Mouse (Mus musculus): ENCODE measurements around the gene Pdzph1.

Gene Pdzph1

GRCm38 (mm10) chr17:58991275-58991674 lies at the start of gene Pdzph1:
Gene Pdzph1, minus strand, starts transcription at chr17:58991375.
- no peak for DNase-seq (ENCODE audit: low read depth, low spot score)

GRCm38 (mm10) chr17:59039754-59040153 lies 48.6 kb upstream of the Pdzph1 start:
- DNase-seq (ENCODE audit: low read depth, low spot score): peak; percentile 16

GRCm38 (mm10) chr17:59033445-59033844 lies 42.3 kb upstream of the Pdzph1 start:
- DNase-seq (ENCODE audit: low read depth, low spot score): no peak

- DNase-seq (ENCODE audit: low read depth, low spot score): no peak
These were observed 35.2 kb upstream of the Pdzph1 start for GRCm38 (mm10) chr17:59026336-59026735.

GRCm38 (mm10) chr17:59024502-59024901 lies 33.3 kb upstream of the Pdzph1 start:
- DNase-seq (ENCODE audit: low read depth, low spot score): no peak

- DNase-seq (ENCODE audit: low read depth, low spot score): no peak
These were observed 32.8 kb upstream of the Pdzph1 start for GRCm38 (mm10) chr17:59023971-59024370.

- no peak for DNase-seq (ENCODE audit: low read depth, low spot score)
These were observed 27.5 kb upstream of the Pdzph1 start for GRCm38 (mm10) chr17:59018666-59019065.

GRCm38 (mm10) chr17:59013091-59013459 lies 21.9 kb upstream of the Pdzph1 start, which contains the start of gene Nudt12:
Gene Nudt12, minus strand, starts transcription at chr17:59013372.
- DNase-seq (ENCODE audit: low read depth, low spot score): peak; percentile 63

- no peak for DNase-seq (ENCODE audit: low read depth, low spot score)
These were observed 21.4 kb upstream of the Pdzph1 start for GRCm38 (mm10) chr17:59012421-59013090.

GRCm38 (mm10) chr17:59011546-59012307 lies 20.6 kb upstream of the Pdzph1 start:
- DNase-seq (ENCODE audit: low read depth, low spot score): no peak

GRCm38 (mm10) chr17:58973237-58973636 lies 17.9 kb downstream of the Pdzph1 start:
- DNase-seq (ENCODE audit: low read depth, low spot score): no peak

GRCm38 (mm10) chr17:58959905-58960304 lies 31.3 kb downstream of the Pdzph1 start:
- DNase-seq (ENCODE audit: low read depth, low spot score): peak; percentile 70

- DNase-seq (ENCODE audit: low read depth, low spot score): no peak
These were observed 34.1 kb downstream of the Pdzph1 start for GRCm38 (mm10) chr17:58957055-58957454.

GRCm38 (mm10) chr17:58943015-58943822 lies 48.0 kb downstream of the Pdzph1 start:
- DNase-seq (ENCODE audit: low read depth, low spot score): no peak

- no peak for DNase-seq (ENCODE audit: low read depth, low spot score)
These were observed 52.6 kb downstream of the Pdzph1 start for GRCm38 (mm10) chr17:58938598-58938997.

GRCm38 (mm10) chr17:58937533-58937932 lies 53.6 kb downstream of the Pdzph1 start:
- no peak for DNase-seq (ENCODE audit: low read depth, low spot score)

- DNase-seq (ENCODE audit: low read depth, low spot score): no peak
These were observed 58.2 kb downstream of the Pdzph1 start for GRCm38 (mm10) chr17:58932983-58933280.

GRCm38 (mm10) chr17:58932279-58932982 lies 58.7 kb downstream of the Pdzph1 start:
- DNase-seq (ENCODE audit: low read depth, low spot score): peak; percentile 81

- no peak for DNase-seq (ENCODE audit: low read depth, low spot score)
These were observed 66.2 kb downstream of the Pdzph1 start for GRCm38 (mm10) chr17:58924754-58925546.

GRCm38 (mm10) chr17:58923901-58924476 lies 67.2 kb downstream of the Pdzph1 start:
- no peak for DNase-seq (ENCODE audit: low read depth, low spot score)
